Mouse (Mus musculus): ENCODE measurements around the gene Dapk3. TPM values are rescaled to one million over a fixed set of nuclear protein-coding genes. Genes with fewer than 3 reads are reported as not detected.
"Not testable (repeated sequence)": the region's sequence is repeated elsewhere in the genome, so short reads cannot be mapped to it uniquely, and the experiment has no call there.

Dapk3 gene
- total RNA-seq, 2 experiments from 2014 or later = 77.4 to 80.3 TPM

DNA sequence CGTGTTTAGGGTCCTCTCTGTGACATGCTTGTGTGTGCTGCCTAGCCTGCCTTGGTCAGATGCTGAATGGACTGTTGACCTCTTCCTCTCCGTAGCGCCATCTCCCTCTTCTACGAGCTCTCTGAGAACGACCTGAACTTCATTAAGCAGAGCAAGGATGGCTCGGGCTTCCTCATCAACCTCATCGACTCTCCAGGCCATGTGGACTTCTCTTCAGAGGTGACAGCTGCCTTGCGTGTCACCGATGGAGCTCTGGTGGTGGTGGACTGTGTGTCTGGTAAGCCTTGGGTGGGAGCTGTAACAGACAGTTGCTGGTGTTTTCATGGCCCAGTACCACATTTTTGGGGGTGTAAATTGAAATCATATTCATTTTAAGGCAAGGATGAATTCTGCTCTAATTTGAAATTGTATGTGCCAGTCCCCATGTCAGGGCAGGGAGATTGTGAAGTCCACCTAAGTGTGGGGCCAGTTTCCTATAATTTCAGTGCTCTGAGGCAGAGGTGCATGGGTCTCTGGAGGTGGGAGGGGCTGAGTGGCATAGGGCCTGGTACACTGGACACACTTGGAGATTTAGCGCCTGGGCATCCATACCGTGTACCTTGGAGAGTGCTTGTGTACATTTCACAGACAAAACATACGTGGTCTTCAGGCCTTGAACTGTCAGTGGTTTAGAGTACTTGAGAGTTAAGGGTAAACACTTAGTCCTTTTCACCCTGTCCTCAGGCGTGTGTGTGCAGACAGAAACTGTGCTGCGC lies 4.7 kb upstream of the Dapk3 start:
- no peak for DNase-seq (ENCODE audit: low spot score in 2 of 2)

DNA sequence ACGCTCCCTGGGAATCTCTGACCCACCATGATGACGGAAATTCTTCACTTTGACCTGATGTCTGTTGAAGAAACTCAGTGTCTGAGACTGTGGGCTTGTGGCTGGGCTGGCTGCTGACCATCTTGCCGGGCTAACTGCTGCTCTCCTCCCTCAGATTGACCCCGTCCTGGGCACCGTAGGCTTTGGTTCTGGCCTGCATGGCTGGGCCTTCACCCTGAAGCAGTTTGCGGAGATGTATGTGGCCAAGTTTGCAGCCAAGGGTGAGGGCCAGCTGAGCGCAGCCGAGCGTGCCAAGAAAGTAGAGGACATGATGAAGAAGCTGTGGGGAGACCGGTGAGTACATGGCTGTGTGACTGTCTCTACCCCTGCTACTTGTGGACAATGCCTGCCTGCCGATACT lies 3.9 kb upstream of the Dapk3 start:
- DNase-seq (ENCODE audit: low spot score in 2 of 2) = no peak

DNA sequence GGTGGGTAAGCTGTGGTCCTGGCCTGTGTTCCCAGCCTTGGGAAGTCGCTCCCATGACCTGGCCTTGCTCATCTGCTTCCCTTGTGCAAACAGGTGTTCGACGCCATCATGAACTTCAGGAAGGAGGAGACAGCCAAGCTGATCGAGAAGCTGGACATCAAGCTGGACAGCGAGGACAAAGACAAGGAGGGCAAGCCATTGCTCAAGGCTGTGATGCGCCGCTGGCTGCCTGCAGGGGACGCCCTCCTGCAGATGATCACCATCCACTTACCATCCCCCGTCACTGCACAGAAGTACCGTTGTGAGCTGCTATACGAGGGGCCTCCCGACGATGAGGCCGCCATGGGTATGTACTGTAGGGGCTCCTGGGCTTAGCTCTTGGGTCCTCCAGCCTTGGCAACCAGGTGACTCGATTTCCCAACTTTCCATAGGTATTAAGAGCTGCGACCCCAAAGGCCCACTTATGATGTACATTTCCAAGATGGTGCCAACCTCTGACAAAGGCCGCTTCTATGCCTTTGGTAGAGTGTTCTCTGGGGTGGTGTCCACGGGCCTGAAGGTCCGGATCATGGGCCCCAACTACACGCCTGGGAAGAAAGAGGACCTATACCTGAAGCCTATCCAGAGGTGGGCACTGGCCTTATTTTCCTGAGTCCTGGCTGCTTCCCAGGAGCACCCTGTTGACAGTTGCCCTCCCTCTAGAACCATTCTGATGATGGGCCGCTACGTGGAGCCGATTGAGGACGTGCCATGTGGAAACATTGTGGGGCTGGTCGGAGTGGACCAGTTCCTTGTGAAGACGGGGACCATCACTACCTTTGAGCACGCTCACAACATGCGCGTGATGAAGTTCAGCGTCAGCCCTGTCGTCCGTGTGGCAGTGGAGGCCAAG lies 3.1 kb upstream of the Dapk3 start:
- DNase-seq (ENCODE audit: low spot score in 2 of 2) = no peak

DNA sequence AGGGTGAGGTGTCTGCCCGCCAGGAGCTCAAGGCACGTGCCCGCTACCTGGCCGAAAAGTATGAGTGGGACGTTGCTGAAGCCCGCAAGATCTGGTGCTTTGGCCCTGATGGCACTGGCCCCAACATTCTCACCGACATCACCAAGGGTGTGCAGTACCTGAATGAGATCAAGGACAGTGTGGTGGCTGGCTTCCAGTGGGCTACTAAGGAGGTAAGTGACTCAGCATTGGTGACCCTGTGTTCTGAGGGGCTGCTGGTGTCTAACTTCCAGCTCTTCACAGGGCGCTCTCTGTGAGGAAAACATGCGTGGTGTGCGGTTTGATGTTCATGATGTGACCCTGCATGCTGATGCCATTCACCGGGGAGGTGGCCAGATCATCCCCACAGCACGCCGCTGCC lies 1.9 kb upstream of the Dapk3 start:
- DNase-seq (ENCODE audit: low spot score in 2 of 2) = no peak

DNA sequence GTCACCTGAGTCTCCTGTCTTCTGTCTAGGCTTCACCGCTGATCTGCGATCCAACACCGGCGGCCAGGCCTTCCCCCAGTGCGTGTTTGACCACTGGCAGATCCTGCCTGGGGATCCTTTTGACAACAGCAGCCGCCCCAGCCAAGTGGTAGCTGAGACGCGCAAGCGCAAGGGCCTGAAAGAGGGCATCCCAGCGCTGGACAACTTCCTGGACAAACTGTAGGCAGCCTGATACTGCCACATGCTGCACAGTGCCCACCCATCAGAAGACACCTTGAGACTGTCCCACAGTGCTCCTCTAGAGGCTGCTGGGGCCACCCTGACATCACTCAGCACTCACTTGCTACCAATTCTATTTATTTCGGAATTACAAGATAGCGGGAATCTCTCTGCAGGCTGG lies 945 bp upstream of the Dapk3 start:
- DNase-seq (ENCODE audit: low spot score in 2 of 2) = not testable (repeated sequence)

DNA sequence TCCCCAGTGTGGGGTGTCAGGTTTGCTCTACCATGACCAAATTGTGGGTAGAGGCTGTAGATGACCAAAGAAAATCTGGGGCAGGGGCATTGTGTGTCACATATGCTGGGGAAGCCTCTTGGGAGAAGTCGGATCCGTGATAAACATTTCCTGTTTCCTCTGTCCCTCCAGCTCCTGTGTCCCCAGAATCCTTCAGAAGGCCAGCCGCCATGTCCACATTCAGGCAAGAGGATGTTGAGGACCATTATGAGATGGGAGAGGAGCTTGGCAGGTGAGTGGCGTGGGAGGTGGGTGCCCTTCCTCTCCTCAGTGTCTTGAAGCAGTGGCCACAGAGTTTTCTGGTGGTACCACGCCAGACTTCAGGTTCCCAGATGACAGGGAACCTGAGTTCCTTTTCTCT lies 1.0 kb downstream of the Dapk3 start, which contains the start of gene 4930442H23Rik:
Gene 4930442H23Rik (minus strand): TSS at position 45 of the 400 bp plus-strand sequence.
- DNase-seq (ENCODE audit: low spot score in 2 of 2) = no peak

DNA sequence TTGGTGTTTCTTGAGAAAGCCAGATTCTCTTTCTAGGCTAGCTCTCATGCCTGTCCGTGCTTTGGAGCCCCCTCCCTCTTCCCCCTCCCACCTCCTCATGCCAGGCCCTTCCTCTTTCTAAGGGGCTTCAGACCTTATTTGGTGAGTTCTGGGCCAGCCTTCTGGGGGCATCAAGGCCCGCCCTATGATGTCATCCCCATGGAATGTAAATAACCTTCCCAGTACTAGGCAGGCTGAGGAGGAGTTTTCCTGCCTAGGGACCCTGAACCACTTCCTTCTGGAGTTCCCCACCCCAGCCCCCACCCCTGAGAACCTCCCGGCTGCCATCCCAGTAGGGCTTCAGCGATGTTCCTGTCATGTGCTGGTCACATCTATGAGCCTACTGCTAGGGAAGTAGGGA lies 2.0 kb downstream of the Dapk3 start:
- no peak for DNase-seq (ENCODE audit: low spot score in 2 of 2)

DNA sequence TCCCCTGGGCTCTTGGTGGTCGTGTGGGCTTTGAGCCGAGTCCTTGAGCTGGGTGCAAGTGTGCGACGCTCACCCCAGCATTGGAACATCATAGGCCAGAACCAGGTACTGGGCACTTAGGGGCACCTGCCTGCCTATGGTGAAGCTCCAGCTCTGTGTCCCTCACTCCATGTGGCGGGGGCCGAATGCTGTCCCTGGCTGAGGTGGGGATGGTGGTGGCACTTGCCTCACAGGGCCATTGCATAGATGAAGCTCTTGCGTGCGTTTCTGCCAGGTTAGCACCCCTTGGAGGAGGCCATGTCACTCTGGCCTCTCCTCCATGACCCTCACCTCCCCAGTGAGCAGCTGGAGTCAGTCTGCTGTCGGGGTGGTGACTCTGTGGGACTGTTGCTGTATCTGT lies 4.4 kb downstream of the Dapk3 start:
- no peak for DNase-seq (ENCODE audit: low spot score in 2 of 2)

DNA sequence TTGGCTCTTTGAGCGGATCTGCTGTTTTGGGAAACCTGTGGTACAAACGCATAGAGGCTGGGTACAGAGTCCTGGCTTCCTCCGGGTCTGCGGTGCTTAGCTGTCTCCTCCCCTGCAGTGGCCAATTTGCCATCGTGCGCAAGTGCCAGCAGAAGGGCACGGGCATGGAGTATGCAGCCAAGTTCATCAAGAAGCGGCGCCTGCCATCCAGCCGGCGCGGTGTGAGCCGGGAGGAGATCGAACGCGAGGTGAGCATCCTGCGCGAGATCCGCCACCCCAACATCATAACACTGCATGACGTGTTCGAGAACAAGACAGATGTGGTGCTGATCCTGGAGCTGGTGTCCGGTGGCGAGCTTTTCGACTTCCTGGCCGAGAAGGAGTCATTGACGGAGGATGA lies 7.0 kb downstream of the Dapk3 start:
- DNase-seq (ENCODE audit: low spot score in 2 of 2) = no peak

DNA sequence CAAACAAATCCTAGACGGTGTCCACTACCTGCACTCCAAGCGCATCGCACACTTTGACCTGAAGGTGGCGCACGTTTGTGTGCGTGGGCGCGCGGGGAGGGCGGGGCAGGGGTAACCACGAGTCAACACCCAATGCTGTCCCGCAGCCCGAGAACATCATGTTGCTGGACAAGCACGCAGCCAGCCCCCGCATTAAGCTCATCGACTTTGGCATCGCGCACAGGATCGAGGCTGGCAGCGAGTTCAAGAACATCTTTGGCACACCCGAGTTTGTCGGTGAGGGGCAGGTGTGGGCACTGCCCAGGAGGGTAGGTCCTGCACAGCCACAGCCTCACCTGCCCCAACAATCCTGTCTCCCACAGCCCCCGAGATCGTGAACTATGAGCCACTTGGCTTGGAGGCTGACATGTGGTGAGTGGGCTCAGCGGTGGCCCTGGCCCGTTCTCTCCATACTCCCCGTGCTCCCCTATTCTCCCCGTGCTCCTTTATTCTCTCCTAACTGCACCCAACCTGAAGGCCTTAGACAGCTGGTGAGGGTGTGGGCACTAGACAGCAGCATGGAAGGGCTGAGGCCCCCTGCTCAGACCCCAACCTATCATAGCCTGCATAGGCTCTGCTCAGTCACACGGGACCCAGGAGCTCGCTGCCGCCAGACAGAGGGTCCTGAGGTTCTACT lies 7.6 kb downstream of the Dapk3 start:
- no peak for DNase-seq (ENCODE audit: low spot score in 2 of 2)

DNA sequence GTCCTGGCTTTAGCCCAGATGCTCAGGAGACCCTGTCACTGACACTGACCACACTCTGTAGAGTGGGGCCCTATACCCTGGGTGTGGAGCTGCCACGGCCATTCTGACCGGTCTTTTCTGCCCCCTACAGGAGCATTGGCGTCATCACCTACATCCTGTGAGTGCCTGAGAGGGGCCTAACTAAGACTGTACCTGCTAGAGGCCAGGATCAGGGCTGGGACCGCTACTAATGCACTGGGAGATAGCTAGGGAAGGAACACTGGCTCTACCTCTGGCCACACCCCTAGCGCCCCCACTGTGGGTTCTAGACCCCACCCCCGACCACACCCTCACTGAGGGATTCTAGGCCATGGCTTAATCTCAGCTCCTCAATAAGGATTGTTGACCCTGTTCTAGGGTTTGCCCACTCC lies 8.1 kb downstream of the Dapk3 start:
- no peak for DNase-seq (ENCODE audit: low spot score in 2 of 2)

DNA sequence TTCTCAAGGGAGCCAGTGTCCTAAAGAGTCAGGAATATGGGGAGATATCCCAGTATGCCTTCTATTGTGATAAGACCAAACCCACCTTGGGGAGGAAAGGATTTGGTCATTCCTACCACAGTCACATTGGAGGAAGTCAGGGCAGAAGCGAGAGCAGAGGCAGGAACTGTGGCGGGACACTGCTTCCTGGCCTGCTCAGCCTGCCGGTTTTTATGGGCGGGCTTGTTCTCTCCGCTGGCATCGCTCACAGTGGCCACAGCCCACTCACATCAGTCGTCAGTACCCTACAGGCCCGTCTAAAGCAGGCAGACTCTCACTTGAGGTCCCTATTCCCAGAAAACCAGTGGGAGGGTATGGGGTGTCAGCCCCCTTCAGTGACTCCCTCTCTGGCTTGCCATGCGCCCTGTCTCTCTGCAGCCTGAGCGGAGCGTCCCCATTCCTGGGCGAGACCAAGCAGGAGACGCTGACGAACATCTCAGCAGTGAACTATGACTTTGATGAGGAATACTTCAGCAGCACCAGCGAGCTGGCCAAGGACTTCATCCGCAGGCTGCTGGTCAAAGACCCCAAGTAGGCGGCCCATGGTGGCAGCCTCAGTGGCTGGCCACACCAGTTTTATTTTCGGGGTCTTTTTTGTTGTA lies 8.7 kb downstream of the Dapk3 start:
- no peak for DNase-seq (ENCODE audit: low spot score in 2 of 2)

DNA sequence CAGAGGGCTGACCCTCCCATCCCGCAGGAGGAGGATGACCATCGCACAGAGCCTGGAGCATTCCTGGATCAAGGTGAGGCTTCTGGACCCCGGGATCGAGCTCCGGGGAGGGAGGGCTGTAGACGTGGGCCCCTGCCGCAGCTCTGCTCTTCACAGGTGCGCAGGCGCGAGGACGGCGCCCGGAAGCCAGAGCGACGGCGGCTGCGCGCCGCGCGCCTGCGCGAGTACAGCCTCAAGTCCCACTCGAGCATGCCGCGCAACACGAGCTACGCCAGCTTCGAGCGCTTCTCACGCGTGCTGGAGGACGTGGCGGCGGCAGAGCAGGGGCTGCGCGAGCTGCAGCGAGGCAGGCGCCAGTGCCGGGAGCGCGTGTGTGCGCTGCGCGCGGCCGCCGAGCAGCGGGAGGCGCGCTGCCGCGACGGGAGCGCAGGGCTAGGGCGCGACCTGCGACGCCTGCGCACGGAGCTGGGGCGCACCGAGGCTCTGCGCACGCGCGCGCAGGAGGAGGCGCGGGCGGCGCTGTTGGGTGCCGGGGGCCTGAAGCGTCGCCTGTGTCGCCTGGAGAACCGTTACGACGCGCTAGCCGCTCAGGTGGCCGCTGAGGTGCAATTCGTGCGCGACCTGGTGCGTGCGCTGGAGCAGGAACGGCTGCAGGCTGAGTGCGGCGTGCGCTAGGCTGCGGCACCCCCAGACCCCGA lies 9.6 kb downstream of the Dapk3 start:
- DNase-seq (ENCODE audit: low spot score in 2 of 2) = peak; percentile 76 to 91

DNA sequence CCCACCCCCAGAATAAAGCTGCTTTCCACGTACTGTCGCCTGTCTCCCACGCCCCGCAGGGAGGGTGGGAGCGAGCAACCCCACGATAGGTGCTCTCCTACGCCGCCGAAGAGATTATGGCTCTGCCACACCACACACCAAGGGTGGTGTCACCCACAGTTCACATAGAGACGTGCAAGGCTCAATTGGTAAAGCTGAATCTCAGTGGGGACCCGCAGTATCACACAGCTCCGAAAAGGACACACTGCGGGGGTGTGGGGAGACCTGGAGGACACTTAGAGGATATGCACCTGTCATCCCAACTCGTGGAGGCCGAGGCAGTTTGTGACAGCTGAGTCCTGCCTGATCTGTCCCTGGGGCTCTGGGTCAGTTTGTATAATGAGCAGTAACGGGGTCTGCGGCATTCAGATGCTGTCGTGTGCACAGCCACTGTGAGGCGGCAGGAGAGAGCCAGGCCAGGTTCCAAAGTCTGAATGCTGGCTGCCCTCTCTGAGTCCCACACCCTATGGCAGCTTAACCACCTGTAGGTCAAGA lies 10.2 kb downstream of the Dapk3 start:
- DNase-seq (ENCODE audit: low spot score in 2 of 2) = no peak

DNA sequence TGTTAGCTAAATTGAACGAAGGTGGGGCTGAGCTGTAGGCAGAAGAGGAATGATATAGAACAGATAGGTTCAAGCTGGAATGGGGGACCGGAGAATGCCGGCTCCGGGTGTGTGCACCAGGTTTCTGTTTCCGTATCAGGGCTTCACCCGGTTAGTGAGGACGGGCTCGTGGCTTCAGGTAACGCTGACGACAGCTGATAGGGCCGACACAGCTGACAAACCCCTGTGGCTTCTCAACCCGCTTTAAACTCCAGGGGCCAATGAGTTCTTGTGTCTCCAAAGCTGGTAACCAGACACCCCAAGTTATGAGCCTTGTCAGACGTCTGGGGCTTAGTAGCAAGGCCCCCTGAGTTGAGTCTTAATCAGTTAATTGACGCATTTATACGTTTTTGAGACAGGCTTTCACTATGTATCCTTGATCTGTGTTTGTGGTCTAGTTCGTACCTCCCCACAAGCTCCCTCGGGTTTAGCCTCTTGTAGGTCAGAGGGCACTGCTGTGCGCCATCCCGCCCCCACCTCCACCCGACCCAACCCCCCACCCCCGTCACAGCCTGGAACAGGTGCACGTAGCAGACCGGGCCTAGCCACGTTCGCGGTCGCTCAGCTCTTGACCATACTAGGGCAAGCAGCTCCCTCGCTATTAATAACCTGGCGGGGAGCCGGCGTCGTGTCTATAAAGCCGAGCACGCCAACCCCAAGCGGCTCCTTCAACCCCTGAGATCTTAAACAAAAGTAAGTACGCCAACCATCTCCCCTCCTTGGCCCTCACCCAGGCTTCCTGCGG lies 11.4 kb downstream of the Dapk3 start:
- no peak for DNase-seq (ENCODE audit: low spot score in 2 of 2)

DNA sequence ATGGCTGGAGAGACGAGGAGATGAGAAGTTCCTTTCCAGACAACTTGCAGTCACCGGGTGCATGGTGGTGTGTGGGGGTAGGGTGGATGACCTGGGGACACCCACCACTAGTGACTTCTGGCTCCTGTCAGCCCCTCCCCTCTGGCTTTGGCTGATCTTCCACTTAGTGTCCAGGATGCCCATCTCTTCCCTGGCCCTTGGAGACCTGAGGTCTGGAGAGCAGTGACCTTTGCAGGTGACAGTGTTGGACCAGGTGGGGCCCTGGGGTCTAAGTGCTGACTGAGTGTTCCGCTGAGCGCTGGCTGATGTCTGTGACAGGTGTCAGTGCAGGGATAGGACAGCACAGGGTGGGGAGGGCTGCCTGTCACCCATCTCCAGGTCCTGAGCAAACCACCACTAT lies 12.5 kb downstream of the Dapk3 start:
- DNase-seq (ENCODE audit: low spot score in 2 of 2) = no peak

DNA sequence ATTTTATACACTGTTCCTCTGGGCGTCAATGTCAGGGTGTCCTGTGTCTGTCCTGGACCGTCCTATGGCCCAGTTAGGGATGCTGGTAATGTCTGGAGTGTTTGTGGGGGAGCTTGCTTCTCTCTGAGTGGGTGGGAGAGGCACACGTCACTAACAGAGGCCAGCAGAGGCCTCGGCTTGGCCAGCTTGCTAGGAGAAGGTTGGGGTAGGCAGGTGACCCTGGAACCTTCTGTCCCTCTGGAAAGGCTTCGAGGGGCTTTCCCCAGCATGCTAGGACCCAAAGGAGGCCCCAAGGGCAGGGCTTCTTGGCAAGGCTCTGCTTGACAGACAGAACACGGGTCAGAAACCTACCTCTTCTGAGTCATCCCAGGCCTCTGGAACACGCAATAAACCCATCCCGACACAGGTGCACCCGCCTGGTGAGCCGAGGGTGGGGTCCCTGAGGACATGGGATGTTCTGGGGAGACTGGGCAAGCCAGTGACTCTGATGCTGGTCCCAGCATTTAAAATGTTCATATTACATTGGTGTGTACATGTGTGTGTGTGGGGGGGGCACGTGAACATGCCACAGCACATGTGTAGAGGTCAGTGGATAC lies 13.8 kb downstream of the Dapk3 start:
- DNase-seq (ENCODE audit: low spot score in 2 of 2) = no peak

DNA sequence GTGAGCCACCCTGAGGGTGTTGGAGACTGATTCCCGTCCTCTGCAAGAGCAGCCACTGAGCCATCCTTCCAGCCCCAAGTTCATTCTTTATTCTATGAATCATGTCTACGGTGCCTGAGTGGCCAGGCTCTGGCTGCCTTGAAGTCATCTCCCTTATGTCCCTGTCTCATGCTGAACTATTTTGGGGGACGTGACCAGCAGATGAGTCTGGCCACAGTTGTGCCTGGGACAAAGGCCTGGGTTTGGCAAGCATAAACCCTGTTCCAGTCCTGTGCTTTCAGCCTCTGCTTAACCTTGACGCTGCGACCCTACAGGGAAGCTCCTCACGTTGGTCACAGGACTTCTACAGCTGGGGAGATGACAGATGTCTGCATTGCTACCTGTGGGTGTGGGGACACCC lies 14.5 kb downstream of the Dapk3 start:
- DNase-seq (ENCODE audit: low spot score in 2 of 2) = no peak

DNA sequence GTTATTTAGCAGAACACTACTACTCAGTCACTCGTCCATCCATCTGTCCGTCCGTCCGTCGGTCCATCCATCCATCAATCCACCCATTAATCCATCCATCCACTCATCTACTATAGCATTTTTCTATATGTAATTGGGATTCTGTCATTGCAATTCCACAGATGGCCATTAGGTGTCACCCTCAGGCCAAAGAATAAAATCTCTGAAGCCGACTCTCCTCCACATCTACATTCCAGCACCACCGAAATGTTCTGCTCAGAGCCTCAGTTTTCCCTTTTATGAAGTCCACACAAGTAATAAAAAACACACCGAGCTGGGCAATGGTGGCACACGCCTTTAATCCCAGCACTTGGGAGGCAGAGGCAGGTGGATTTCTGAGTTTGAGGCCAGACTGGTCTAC lies 15.4 kb downstream of the Dapk3 start:
- peak; percentile 66 to 72 for DNase-seq (ENCODE audit: low spot score in 2 of 2)

All from left cerebral cortex, adult 18-20 months (tissue).